Mouse (Mus musculus): ENCODE data around the gene Arfgef3.

The Arfgef3 gene

DNA sequence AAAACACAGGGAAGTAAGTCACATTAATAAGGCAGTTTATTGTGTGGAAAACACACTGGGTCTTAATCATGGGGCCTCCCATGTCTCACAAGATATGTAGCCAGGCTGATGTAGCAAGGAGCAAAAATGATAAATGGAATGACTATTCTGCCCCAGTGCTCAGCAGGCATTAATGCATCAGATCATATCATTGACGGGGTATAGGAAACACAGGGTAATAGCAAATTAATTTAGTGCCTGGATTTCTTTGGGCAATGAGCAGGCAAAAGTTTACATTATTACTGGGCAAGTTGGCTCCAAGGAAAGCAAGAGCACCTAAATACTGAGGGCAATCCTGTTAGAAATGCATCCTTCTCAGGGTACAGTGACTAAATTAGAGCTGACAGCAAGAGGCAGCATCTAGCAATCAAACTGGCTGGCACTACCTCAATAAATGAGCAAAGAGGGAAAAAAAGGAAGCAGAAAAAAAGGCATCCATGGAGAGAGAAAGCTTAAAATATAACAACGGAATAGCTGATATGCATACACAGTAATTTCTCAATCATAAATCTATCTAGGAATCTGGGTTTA is 62.3 kb downstream of the Arfgef3 start:
- intact Hi-C loops (cut with DNase I): no loop called here

DNA sequence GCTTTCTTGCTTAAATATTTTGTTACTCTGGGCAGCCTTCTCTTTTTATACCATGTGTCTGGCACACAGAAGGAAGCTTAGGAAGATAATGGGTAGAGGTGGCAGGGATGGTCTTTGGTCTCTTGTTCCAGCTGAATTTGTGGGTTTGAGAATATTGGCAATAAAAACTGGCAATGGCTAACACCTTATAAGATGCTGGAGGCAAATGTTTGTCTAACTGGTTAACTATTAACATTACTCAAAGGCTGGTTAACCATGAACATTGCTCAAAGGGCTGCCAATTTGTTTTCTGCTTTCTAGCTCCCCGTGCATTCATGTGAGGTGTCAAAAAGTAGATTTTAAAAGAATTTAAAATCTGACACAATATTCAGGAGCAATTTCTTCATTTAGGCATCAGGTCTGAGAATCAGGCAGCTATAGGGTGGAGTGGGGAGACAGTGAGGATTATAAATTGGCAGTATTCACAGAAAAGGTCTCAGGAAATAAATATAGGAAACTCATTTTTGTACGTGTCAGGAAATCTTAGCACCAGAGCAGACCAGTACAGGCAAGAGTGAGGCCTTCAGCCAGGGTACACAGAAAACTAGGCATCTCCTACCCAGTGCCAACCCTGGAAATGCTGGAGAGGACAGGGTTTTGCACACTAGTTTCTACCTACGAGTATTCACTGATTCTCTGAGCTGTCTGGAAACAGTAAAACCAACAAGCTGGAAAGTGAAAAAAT is 62.9 kb downstream of the Arfgef3 start:
- intact Hi-C loops (cut with DNase I): no loop called here

DNA sequence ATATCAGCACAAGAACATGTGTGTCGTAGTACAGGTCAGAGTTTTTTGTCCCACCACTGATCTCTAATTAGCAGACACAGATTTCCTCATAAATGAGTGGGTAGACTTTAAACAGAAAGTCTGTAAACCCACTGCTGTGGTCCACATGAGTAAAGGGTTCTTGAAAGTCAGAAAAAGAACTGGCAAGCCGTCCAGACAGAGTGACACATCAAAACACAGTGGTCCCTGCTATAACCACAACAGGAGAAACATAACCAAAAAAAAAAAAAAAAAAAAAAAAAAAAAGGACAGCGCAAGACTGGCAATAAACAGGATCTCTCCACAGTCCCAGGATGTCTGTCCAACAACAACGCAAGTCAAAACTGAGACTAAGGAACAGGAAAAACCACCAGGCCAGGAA is 64.9 kb downstream of the Arfgef3 start:
- intact Hi-C loops (cut with DNase I): no loop called here

DNA sequence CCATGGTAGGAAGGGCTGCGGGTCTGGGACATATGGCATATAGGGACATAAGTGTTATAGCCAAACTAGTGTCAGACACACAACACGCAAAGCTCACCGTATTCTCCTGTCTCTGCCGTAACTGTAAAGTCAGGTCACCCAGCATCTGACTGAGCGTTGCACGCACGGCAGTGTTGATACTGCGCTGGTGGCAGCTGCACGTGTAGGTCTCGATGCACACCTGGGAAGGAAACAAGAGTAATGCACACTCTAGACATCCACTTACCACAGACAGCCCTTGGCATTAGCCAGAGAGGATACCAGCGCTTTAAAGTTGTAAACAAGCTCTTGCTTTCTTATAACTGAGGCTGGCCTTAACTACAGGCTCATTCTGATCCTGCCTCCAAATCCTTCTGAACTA is 79.0 kb downstream of the Arfgef3 start:
- intact Hi-C loops (cut with DNase I): no loop called here

DNA sequence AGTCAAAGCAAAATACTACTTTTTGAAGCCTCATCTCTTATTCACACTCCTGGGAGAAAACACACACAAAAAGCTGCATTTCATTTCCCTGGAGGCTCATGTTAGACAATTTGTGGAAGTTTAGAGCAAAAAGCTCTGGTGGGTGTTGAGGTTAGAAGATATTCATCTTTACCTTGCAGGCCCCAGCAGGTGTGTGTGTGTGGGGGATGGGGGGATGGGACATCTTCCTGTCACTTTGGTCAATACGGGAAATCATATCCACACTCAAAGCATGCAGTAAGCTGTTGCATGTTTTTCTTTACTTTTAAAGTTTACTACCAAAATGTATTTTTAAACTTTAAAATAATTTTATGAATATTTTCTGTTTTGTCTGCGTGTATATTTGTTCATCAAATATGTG is 79.7 kb downstream of the Arfgef3 start:
- intact Hi-C loops (cut with DNase I): no loop called here

DNA sequence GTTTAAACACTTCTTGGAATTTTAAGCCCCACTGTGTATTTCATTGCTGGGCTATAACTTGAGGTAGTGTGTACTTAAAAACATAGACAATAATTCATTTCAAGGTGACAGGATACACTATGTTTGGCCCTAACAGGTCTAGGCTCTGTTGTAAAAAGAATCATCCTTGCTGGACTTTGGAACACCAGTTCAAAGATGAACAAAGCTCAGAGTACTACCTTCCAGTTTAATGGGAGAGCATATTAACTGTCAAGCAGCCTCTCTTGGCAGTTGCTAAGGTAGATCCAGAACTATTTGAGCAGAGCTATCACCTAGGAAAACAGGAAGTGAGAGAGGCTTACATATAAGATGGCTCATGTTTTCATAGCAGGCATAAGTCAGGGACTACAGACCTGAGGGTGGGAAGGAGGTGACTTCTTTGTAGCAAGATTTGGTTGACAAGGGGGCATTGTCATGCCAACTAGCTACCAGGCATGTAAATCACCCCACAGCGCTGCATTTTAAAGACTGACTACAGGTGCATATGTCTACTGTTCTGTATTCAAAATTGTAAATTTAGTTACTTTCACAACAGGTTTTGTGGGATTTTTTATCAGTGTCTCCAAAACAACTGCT is 82.0 kb downstream of the Arfgef3 start:
- intact Hi-C loops (cut with DNase I): no loop called here

DNA sequence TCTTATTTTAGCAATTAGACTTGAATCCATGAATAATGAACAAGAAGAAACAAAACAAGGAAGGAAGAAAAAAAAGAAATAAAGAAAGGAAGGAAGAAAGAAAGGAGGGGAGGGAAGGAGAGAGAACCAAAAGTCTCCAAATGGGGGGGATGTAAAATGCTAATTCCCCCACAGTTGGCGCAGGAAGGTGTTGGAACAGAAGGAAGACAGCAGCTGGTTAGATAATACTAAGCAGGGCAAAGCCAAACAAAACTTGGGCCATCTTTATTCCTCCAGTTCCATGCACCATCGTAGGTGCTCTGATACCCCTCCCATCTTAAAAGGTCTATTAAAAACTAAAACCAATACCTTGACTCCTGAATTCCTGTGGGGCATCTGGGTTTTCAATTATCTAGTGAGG is 82.8 kb downstream of the Arfgef3 start:
- intact Hi-C loops (cut with DNase I): no loop called here

DNA sequence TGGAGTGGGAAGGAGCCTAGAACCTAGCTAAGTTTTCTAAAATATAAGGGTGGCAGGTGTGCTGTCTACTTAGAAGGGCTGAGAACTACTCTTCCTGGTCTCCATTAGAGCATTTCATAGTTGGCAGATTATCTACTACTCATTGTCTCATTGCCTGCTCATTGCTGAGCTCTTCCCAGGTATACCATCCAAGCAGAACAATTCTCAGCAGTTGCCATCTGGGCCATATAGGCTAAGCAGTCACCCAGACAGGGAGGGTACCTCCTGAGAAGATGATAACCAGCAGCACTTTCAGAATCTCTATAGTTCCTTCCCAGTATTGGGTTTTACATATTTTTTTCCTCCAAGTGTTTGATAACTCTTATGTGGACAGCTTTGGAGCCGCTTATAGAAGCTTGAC is 86.2 kb downstream of the Arfgef3 start:
- intact Hi-C loops (cut with DNase I): no loop called here

DNA sequence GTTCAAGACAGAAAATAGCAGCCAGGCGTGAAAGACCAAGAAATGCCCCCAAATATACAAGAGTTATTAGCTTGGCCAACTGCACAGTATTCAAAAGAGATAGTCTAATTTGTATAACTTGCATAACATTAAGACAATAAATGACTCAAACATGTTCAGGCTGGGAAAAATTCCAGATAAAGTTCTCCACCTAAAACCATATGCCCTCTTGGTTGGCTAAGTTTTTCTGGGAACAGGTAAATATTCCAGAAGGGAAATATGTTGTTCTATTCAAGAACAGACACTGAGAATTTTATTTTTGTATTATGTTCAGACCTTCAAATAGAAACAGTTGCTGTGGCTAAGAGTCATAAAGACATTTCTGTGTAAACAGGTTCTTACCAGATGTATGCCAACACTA is 96.7 kb downstream of the Arfgef3 start:
- intact Hi-C loops (cut with DNase I): no loop called here

DNA sequence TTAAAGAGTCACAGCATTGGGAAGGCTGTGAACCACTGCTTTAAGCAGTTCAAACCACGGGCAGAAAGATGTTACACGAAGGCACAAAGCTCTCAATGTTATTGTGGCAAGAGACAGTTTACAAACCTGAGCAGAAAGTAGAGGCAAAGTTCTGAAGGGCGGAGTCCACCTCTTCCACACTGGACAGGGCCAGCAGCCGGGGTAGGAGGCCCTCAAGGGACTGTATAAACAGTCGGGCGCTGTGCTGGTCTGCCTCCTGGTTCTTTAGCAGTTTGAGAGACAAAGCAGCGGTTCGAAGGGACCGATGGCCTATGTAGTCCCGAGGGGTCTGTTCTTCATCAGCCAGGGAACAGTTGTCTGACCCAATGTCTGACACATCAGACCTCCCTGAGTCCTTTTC is 97.7 kb downstream of the Arfgef3 start:
- intact Hi-C loops (cut with DNase I): no loop called here

DNA sequence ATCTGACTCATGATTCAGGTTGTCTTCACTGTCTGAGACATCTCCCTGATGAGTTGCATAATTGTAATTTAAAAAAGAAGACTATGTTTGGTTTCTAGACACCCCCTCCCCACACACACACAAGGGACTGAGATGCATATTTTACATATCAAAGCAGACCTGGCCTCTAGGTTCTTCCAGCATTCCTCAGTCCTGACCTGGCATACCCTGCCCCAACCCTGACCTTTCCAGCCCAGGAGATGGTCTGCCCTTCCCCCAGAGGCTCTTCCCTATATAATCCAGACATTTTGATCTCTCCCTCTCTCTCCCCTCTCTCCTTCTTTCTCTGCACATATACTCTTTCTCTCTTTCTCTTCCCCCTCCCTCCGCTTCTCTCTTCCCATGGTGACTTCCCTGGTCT is 99.4 kb downstream of the Arfgef3 start:
- intact Hi-C loops (cut with DNase I): no loop called here

DNA sequence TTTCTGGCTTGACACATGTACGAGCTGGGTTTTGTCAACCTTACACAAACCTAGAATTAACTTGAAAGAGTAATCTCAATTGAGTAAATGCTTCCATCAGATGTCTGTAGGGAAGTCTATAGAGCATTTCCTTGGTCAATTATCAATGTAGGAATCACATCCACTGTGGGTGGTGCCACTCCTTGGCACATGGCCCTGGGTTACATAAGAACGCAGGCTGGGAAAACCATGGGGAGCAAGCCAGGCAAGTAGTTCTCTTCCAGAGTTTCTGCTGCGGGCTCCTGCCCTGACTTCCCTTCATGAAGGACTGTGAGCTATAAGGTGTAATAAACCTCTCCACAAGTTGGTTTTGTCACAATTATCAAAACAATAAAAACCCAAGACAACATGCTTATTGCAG is 100.2 kb downstream of the Arfgef3 start:
- intact Hi-C loops (cut with DNase I): no loop called here

DNA sequence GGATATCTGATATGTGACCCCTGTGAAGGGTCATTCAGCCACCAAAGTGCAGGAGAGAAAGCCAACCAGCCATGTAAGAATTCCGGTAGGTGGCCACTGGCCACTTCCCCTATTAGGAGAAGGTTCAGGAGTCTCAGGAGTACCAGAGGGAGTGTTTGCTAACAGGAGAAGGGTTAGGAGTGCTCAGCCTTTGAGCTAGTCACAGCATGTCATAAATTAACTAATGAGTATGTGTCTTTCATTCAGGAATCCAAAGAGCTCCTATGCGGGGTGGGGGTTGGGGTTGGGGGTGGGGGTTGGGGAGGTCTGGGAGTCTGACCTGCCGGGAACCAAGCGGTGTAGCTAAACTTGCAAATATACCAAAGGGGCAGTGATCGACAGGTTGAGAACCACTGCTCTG is 100.9 kb downstream of the Arfgef3 start:
- intact Hi-C loops (cut with DNase I): no loop called here

DNA sequence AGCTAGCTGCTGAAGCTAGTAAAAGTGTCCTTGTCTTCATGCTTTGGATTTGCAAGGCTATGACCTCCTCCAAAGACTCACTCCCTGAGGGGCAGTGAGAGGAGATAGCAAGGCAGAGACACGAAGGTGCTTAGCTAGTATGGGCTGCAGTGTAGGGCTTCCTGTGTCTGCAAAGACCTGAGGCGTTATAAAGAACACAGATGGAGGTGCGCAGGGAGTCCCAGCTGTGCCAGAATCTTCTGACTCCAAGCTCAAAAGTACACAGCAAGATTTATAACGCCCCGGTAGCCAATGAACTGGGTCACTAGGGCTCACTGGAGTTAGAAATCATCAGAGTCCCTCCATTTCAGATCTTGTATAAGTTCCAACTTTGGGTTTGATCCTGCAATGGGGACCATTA is 103.2 kb downstream of the Arfgef3 start:
- intact Hi-C loops (cut with DNase I): no loop called here

DNA sequence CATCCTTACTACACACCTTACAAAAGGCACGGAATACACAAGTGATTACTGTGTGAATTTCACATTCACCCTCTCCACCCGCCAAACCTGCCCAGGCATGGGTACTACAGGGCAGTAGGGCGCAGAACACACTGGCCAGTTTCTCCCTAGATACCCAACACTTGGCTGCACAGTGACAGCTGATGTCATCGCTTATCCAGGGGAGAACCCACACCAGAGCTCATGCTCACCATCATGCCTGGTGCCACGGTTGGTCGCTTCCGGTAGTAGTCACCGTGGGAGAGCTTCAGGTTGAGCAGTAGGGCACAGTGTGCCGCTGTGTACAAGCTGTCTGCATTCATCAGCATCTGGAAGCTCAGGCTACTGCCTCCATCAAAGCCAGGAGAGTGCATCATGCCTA is 108.3 kb downstream of the Arfgef3 start:
- intact Hi-C loops (cut with DNase I): no loop called here

DNA sequence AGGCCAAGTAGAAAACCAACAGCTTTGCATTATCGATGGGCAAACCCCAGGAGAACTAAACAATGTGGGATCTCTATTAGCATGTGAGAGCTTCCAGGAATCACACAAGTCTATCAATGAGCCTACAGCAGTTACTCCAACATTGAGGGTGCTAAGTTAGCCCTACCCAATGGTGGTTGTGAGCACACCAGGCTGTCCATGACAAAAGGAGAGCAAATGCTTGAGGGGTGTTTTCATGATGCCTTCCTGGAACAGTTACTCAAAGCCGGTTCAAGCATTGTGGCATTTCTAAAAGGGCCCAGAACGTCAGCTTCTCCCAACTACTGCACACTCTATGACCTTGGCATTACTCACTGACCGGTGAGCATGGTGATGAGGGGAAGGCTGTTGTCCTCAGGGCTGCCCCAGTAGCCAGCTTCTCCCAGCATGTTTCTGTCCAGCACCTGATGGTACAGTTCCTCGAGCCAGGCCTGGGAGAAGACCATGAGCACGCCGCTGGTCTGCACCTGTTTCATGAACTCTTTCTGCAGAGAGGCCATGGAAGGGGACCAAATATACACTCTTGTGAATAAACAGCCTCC is 109.3 kb downstream of the Arfgef3 start:
- intact Hi-C loops (cut with DNase I): no loop called here

DNA sequence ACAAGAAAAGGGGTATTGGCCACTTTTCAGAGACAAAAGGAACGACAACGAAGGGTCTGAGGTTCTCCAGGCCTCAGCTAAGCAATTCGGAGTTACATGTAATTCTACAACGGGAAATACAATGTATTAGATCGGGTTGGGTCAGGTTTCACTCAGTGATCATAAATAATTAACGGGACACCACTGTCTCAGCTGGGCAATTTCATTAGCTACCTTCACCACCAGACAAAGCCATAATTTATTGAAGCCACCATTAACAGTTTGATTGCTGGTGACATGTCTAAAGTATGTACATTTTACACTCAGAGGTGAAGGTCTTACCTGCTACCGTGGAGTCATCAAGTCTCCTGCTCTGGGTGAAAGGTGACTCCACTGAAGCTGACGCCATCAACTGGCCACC is 113.3 kb downstream of the Arfgef3 start:
- intact Hi-C loops (cut with DNase I): no loop called here

DNA sequence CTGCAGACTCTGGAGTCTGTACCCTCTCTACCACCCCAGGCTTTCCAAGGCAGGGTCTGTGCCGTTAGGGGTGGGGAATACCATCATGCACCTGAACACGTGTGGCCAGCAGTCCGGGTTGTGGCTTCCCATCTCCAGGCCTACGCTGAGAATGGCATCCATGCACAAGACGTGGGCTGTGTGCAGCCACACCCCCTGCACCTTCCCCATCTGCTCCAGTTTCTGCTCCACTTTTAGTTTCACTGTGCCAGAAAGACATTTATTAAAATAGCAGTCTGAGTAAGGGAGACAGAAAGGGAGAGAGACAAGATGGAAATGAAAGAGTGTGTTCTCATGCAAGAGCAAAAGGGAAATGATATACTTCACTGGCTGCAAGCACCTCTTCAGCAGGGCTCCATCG is 116.2 kb downstream of the Arfgef3 start:
- intact Hi-C loops (cut with DNase I): no loop called here

DNA sequence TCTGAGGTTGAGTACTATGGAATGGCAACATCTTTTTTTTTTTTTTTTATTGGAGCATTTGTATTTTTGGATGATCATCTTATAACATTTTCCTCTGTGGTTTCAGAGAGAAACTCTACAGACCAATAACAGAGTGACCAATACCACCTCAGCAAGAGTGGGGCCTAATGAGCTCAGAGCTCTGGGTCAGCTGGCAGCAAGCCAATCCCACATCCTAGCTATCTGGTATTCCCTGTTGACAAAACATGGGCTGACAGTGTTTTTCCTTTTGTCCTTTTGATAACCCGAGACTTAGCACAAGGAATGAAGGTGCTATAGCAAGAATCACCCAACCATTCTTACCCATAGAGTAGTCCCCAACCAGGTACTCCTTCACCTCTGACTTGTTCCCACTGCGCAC is 131.0 kb downstream of the Arfgef3 start:
- intact Hi-C loops (cut with DNase I): no loop called here

DNA sequence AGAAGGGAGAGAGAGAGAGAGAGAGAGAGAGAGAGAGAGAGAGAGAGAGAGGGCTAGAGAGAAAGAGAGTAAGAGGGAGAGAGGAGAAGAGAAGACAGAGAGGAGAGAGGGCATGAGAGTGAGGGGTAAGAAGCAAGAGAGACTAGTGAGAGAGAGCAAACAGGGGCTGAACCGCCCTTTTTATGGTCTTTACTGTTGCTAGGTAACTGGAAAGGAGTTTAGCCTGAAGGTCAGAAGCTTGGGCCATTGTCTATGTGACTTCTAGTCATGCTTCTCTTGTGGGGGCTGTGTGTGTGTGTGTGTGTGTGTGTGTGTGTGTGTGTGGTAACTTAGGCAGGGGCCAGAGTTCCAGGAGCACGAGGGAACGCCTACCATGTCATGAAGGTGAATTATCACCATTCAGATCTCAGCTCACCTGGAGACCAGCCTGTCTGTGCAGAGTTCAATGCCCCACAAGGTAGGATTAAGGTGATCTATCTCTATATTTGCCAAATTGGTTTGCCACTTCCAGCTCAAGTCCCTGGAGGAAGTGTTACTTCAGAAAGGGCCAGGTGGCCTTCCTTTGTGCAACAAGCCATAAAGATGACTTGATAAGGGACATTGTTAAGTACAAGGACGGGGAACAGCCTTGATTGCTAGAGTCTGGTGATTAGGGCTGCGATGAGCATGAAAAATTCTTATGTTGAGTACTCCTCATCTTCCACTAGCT is 138.8 kb downstream of the Arfgef3 start:
- intact Hi-C loops (cut with DNase I): loop anchor here (5.0 kb wide), 1 partner anchor 43 kb away; no protein-coding TSS in a partner anchor

DNA sequence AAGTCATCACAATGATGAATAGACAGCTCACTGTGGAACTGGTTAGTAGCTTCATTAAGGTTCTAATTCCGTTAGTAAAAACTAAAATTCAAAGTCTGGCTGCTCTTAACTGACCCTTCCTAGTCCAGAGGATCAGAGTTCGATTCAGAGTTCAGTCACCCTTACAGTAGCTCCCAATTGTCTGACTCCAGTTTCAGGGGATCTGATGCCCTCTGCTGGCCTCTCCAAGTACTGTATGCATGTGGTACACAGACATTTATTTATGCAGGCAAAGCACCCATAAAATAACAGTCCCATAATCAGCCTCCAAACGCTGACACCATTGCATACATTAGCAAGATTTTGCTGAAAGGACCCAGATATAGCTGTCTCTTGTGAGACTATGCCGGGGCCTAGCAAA is 141.7 kb downstream of the Arfgef3 start:
- intact Hi-C loops (cut with DNase I): loop anchor here (5.0 kb wide), 1 partner anchor 40 kb away; no protein-coding TSS in a partner anchor

DNA sequence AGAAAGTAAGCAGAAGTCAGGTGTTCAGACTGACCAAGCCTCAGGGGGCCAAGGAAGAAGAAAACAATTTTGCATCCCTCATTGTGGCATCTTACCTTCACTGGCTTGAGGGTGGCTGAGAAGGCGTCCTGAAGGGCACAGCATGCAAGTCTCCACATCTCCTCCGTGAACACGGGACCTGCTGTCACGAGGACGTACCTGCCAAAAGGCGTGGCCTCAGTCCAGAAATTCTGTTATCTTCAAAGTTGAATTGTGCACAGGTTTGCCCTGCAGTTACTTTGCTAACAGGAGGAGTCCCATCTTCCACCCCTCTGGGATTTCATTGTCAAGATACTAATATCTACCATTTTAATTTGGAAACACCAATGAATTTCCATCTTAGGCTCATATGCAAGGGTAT is 146.1 kb downstream of the Arfgef3 start:
- intact Hi-C loops (cut with DNase I): no loop called here
